Mouse (Mus musculus) heart, adult 2 months (tissue): ENCODE data around the gene Gab2. TPM values are rescaled to one million over a fixed set of nuclear protein-coding genes. Genes with fewer than 3 reads are reported as not detected.

Experiments
- DNase-seq, 2 experiments: peaks; one replicate each; pipeline ENCODE4 v3.0.0; 2021
- H3K27ac ChIP-seq: fragments of 200-600 bp; 2 replicates; pipeline ENCODE4 v1.8.1; 2022
- H3K27me3 ChIP-seq: fragments of 200-500 bp; 2 replicates; pipeline ENCODE4 v1.6.1; 2012; ENCODE audit warnings: mild to moderate bottlenecking, low read length, inconsistent platforms, mixed read lengths; ENCODE audit not compliant: control insufficient read depth, insufficient read depth
- H3K36me3 ChIP-seq: fragments of 200-500 bp; 2 replicates; pipeline ENCODE4 v1.6.1; 2012; ENCODE audit warnings: low read length, inconsistent platforms; ENCODE audit not compliant: control insufficient read depth, insufficient read depth
- H3K4me1 ChIP-seq: fragments of 200-500 bp; 2 replicates; pipeline ENCODE4 v1.6.1; 2011; ENCODE audit warnings: low read length; ENCODE audit not compliant: control insufficient read depth, insufficient read depth
- H3K4me3 ChIP-seq: fragments of 200-600 bp; 2 replicates; pipeline ENCODE4 v1.8.1; 2022
- H3K79me2 ChIP-seq: fragments of 200-500 bp; replicated peaks from 2 replicates; pipeline ENCODE4 v1.6.1; 2012; ENCODE audit warnings: mild to moderate bottlenecking, inconsistent platforms, low read length, moderate library complexity, mixed read lengths; ENCODE audit not compliant: control insufficient read depth, insufficient read depth
- H3K9ac ChIP-seq: fragments of 200-500 bp; 2 replicates; pipeline ENCODE4 v1.6.1; 2012; ENCODE audit warnings: low read depth, mild to moderate bottlenecking, control low read depth, inconsistent platforms, low read length, mixed read lengths
- CTCF ChIP-seq: fragments of 200-600 bp; IDR thresholded peaks from 2 replicates; pipeline ENCODE4 v1.8.1; 2022; ENCODE audit warnings: antibody characterized with exemption, mild to moderate bottlenecking, moderate library complexity
- EP300 ChIP-seq: fragments of 200-500 bp; IDR thresholded peaks from 2 replicates; pipeline ENCODE4 v1.6.1; 2011; ENCODE audit warnings: low read depth, low read length, control low read depth; ENCODE audit not compliant: insufficient read depth
- POLR2A ChIP-seq: fragments of 200-500 bp; IDR thresholded peaks from 2 replicates; pipeline ENCODE4 v1.6.1; 2011; ENCODE audit warnings: mild to moderate bottlenecking, low read depth, low read length, control low read depth; ENCODE audit not compliant: insufficient read depth
- WGBS: fragments of 180-500 bp; shearing (Covaris S2); methylation state at CpG from one replicate; pipeline ENCODE4 v1.1.7; 2018; 5-methylcytosine and 5-hydroxymethylcytosine counted together
- intact Hi-C: fragments of 180-260 bp; cut with DNase I; formaldehyde crosslinking; loops from one replicate; pipeline ENCODE4 v1.15.1; 2025
- polyA plus RNA-seq: library from polyadenylated mRNA; depleted of rRNA; stranded (reverse); fragments of >200 nt; gene quantifications from 2 replicates; pipeline ENCODE4 v1.2.3, GENCODE M21; 2012
- total RNA-seq, 2 experiments: library from RNA; stranded (reverse); gene quantifications; 2 replicates each; pipeline ENCODE4 v1.2.3; 2021

Gene Gab2
- total and polyA plus RNA-seq, 3 experiments: 15.9 to 17.6 (median 16.4) TPM

DNA sequence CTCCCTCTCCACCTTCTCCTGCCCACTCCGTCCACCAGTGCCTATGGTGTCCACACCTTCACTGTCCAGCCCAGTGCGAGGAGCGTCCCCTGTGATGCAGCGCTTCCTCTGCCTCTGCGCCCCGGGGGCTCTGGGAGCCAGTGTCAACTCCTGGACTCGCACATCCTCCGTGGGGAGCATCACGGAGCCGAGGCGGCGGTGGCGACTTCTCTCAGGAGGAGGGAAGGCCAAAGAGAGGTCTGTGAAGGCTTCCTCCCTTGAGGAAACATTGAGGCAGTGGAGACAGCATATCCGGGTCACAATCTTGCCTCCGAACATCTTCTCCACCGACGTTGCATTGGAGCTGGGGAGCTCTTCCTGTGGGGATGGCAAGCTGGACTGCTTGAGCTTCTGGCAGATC, 230.8 kb downstream of the Gab2 start:
- TF ChIP-seq POLR2A (no peak), CTCF (no peak), EP300 (no peak)
- Histone ChIP-seq H3K4me3 (no peak overlapping the region), H3K4me1 (no peaks in the 10 kb centered on the region), H3K9ac (no peak overlapping the region), H3K27ac (no peak overlapping the region), H3K36me3 (no peaks in the 10 kb centered on the region), H3K79me2 (no peaks in the 10 kb centered on the region), H3K27me3 (no peaks in the 10 kb centered on the region)
- DNase-seq: peak in 1 of 2 experiments; percentile 18
- 79% methylated on average over 17 of the region's 17 CpGs for WGBS
- intact Hi-C loops: no loop called here

DNA sequence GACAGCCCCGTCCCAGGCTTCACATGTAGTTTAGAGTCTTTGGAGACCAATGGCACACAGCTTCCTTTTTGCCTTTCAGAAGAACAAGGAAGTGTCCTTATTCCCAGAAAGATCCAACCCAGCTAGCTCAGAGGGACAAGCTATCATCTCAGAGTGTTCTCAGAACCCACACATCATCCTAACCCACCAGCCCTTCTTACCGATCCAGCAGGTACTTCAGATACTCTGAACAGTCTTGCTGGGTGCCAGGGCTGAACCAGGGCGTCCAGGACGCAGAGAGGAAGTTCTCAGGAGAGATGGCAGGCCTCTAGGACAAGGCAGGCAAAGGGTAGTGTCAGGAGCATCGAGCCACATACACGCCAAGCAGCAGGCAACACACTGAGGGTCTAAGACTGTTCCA, 231.5 kb downstream of the Gab2 start:
- Histone ChIP-seq H3K4me3 (no peak overlapping the region), H3K9ac (no peak overlapping the region), H3K27me3 (no peaks in the 10 kb centered on the region), H3K27ac (no peak overlapping the region), H3K4me1 (no peaks in the 10 kb centered on the region), H3K36me3 (no peaks in the 10 kb centered on the region), H3K79me2 (no peaks in the 10 kb centered on the region)
- peak in 1 of 2 experiments; percentile 12 for DNase-seq
- 91% methylated on average over 6 of the region's 6 CpGs for WGBS
- intact Hi-C loops: no loop called here
- TF ChIP-seq EP300: no peak
- no peak for TF ChIP-seq POLR2A
- no peak for TF ChIP-seq CTCF

DNA sequence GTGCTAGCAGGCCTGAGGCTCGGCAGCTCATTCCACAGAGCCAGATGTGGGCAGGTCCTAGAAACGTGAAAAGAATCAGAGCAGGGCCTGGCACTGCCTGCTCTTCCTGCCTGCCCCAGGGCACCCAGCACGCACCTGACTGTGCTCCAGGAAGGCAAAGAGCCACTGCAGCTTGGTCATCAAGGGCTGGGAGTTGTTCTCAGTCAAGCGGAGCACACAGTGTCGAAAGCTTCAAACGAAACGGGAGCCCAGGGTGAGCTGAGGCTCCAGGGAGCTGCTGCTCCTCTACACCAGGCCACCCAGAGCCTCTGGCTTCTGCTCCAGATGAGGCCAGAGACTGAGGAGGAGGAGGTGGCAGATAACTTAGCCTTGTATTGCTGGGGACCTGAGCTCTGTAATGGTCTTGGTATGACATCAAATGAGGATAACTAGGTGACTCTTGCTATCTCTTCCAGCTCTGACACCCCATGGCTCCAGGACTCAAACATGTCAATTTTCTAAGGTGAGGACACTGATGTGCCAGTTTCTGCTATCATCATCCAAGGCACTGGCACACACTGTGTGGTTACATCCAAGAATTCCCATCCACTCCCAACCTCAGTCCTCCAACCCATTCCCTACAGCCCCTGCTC, 232.1 kb downstream of the Gab2 start:
- Histone ChIP-seq H3K4me1 (no peaks in the 10 kb centered on the region), H3K4me3 (no peak overlapping the region), H3K36me3 (no peaks in the 10 kb centered on the region), H3K9ac (no peak overlapping the region), H3K27me3 (no peaks in the 10 kb centered on the region), H3K79me2 (no peaks in the 10 kb centered on the region), H3K27ac (no peak overlapping the region)
- peak in 1 of 2 experiments; percentile 17 for DNase-seq
- 64% methylated on average over 7 of the region's 7 CpGs for WGBS
- TF ChIP-seq POLR2A (no peak), EP300 (no peak), CTCF (no peak)
- intact Hi-C loops: no loop called here

DNA sequence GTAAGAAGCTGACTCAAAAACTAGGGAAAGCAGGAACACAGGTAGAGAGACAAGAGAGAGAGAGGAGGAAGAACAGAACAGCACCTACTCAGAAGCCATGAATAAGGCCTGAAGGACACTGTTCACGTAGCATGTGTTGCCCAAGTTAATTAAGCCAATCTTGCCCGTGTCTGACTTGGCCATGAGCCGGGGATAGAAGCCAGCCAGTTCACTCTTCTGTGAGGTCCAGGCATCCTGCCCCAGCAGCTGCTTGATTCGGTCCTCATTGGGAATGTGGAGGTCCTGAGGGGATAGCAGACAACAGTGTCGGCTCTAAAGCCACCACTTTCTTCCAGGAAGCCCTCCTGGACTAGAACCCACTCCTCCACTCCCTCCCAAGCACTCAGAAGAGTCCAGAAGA, 233.3 kb downstream of the Gab2 start:
- TF ChIP-seq EP300 (no peak), CTCF (no peak), POLR2A (no peak)
- no peak overlapping the region for H3K9ac ChIP-seq
- no peaks in the 10 kb centered on the region for H3K36me3 ChIP-seq
- no peaks in the 10 kb centered on the region for H3K4me1 ChIP-seq
- H3K4me3 ChIP-seq: no peak overlapping the region
- DNase-seq: no peak
- no peak overlapping the region for H3K27ac ChIP-seq
- 72% methylated on average over 5 of the region's 5 CpGs for WGBS
- no peaks in the 10 kb centered on the region for H3K79me2 ChIP-seq
- no peaks in the 10 kb centered on the region for H3K27me3 ChIP-seq
- intact Hi-C loops: no loop called here

DNA sequence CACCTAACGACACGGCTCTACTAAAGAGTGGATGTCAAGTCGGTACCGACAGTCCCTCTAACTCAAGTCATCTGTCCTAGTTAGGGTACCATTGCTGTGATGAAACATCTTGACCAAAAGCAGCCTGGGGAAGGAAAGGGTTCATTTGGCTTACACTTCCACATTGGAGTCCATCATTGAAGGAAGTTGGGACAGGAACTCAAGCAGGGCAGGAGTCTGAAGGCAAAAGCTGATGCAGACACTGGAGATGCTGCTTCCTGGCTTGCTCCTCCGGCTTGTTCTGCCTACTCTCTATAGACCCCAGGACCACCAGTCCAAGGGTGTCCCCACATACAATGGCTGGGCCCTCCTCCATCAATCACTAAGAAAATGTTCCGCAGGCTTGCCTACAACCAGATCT, 234.3 kb downstream of the Gab2 start:
- Histone ChIP-seq H3K79me2 (no peaks in the 10 kb centered on the region), H3K4me3 (no peak overlapping the region), H3K27me3 (no peaks in the 10 kb centered on the region), H3K27ac (no peak overlapping the region), H3K9ac (no peak overlapping the region), H3K4me1 (no peaks in the 10 kb centered on the region), H3K36me3 (no peaks in the 10 kb centered on the region)
- TF ChIP-seq POLR2A: no peak
- no peak for TF ChIP-seq CTCF
- TF ChIP-seq EP300: no peak
- WGBS: 82% methylated on average over 6 of the region's 6 CpGs
- no peak for DNase-seq
- intact Hi-C loops: no loop called here

DNA sequence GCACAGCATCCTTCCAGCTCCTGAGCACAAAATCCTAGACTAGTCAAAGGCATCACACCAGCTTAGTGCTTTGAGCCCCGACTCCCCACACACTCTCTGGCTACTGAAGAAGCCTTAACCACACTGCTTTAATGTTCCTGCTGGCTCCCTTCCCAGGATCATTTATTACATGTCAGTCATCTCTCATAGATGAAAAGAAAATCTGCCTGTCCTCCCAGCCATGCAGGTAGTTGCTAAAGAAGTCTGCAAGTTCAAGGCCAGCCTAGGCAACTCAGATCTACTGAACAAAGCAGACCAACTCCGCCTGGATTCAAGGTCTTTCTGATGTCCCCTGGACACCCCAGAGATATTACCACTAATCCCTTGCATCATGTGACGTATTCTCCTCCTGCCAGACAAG, 236.3 kb downstream of the Gab2 start:
- TF ChIP-seq POLR2A (no peak), CTCF (no peak), EP300 (no peak)
- intact Hi-C loops: no loop called here
- 85% methylated on average over 3 of the region's 3 CpGs for WGBS

More for the DNA sequence above, 236.3 kb downstream of the Gab2 start:
- Histone ChIP-seq H3K9ac (no peak overlapping the region), H3K4me1 (no peaks in the 10 kb centered on the region), H3K4me3 (no peak overlapping the region), H3K36me3 (no peaks in the 10 kb centered on the region), H3K27me3 (no peaks in the 10 kb centered on the region), H3K27ac (no peak overlapping the region), H3K79me2 (no peaks in the 10 kb centered on the region)
- DNase-seq: no peak
